Mouse (Mus musculus) hindbrain, embryonic 10.5 days (tissue): ENCODE data around the gene Sidt2. TPM values are rescaled to one million over a fixed set of nuclear protein-coding genes. Genes with fewer than 3 reads are reported as not detected.

ENCODE experiments used
- polyA plus RNA-seq: library from polyadenylated mRNA; unstranded; fragments of >200 nt; fragmentation: Nextera tagmentation; extraction: Ambion mirVana; gene quantifications from 2 replicates; pipeline ENCODE4 v1.2.1, GENCODE M21; 2016

Sidt2 gene
- polyA plus RNA-seq, 1 experiment from 2014 or later: 28.3 TPM

Other genes starting within 250 kb of the Sidt2 start
- gene Cep164, start 126.6 kb downstream of the Sidt2 start, polyA plus RNA-seq: 16.0 and 20.9 TPM in 2 replicates
- gene Bace1, start 116.7 kb downstream of the Sidt2 start, polyA plus RNA-seq: 24.0 and 29.6 TPM in 2 replicates
- gene Pcsk7, start 48.8 kb downstream of the Sidt2 start, polyA plus RNA-seq: 20.4 and 25.7 TPM in 2 replicates
- 71.8 and 84.1 TPM in 2 replicates for gene Rnf214, start 48.3 kb downstream of the Sidt2 start, polyA plus RNA-seq
- gene Tagln, start 19.2 kb downstream of the Sidt2 start, polyA plus RNA-seq: 23.0 and 34.8 TPM in 2 replicates
- 275 and 282 TPM in 2 replicates for gene Pafah1b2, start 57.4 kb upstream of the Sidt2 start, polyA plus RNA-seq
- 6.1 and 7.1 TPM in 2 replicates for gene Sik3, start 57.6 kb upstream of the Sidt2 start, polyA plus RNA-seq